Mouse (Mus musculus): ENCODE results near the gene H2-M5.
"Not testable (repeated sequence)": the region's sequence is repeated elsewhere in the genome, so short reads cannot be mapped to it uniquely, and the experiment has no call there.

Gene H2-M5

GRCm38 (mm10) chr17:36989437-36989836 is at the start of gene H2-M5:
TSS of gene H2-M5 (minus strand) at chr17:36989537.
- DNase-seq, result no peak

- no peak for DNase-seq
Observed at GRCm38 (mm10) chr17:37029162-37029561, 39.8 kb upstream of the H2-M5 start.

- peak; percentile 90 for DNase-seq
Observed at GRCm38 (mm10) chr17:37028683-37029120, 39.4 kb upstream of the H2-M5 start.

- no peak for DNase-seq
Observed at GRCm38 (mm10) chr17:37028212-37028611, 38.9 kb upstream of the H2-M5 start.

- no peak for DNase-seq
Observed at GRCm38 (mm10) chr17:37027486-37027885, 38.1 kb upstream of the H2-M5 start.

- DNase-seq, result no peak
Observed at GRCm38 (mm10) chr17:37026425-37026824, 37.1 kb upstream of the H2-M5 start.

- DNase-seq, result no peak
Observed at GRCm38 (mm10) chr17:37022628-37023576, 33.6 kb upstream of the H2-M5 start, which contains the start of gene Mog. TSS of gene Mog (minus strand) at chr17:37023398.

- DNase-seq, result not testable (repeated sequence)
Observed at GRCm38 (mm10) chr17:37019242-37019641, 29.9 kb upstream of the H2-M5 start.

GRCm38 (mm10) chr17:37018328-37018727 is 29.0 kb upstream of the H2-M5 start:
- DNase-seq, result no peak

GRCm38 (mm10) chr17:37016333-37016732 is 27.0 kb upstream of the H2-M5 start:
- DNase-seq, result no peak

- DNase-seq, result no peak
Observed at GRCm38 (mm10) chr17:37012141-37012540, 22.8 kb upstream of the H2-M5 start.

GRCm38 (mm10) chr17:37011719-37012118 is 22.4 kb upstream of the H2-M5 start:
- DNase-seq, result no peak

GRCm38 (mm10) chr17:37009460-37010042 is 20.2 kb upstream of the H2-M5 start:
- DNase-seq, result no peak

- peak; percentile 59 for DNase-seq
Observed at GRCm38 (mm10) chr17:37008161-37008560, 18.8 kb upstream of the H2-M5 start.

GRCm38 (mm10) chr17:37003366-37003765 is 14.0 kb upstream of the H2-M5 start:
- DNase-seq, result no peak

- peak; percentile 58 for DNase-seq
Observed at GRCm38 (mm10) chr17:37002364-37003330, 13.3 kb upstream of the H2-M5 start.

- no peak for DNase-seq
Observed at GRCm38 (mm10) chr17:37000863-37001262, 11.5 kb upstream of the H2-M5 start, which contains the start of gene Zfp57. TSS of gene Zfp57 (plus strand) at chr17:37001163.

GRCm38 (mm10) chr17:36998477-36998876 is 9.1 kb upstream of the H2-M5 start:
- DNase-seq, result no peak

- peak; percentile 76 for DNase-seq
Observed at GRCm38 (mm10) chr17:36997033-36997735, 7.8 kb upstream of the H2-M5 start.

- DNase-seq, result peak; percentile 11
Observed at GRCm38 (mm10) chr17:36995448-36995847, 6.1 kb upstream of the H2-M5 start.

GRCm38 (mm10) chr17:36994528-36994927 is 5.2 kb upstream of the H2-M5 start:
- no peak for DNase-seq

- DNase-seq, result no peak
Observed at GRCm38 (mm10) chr17:36993770-36994325, 4.5 kb upstream of the H2-M5 start.

All from kidney, adult 9 months (tissue).